Mouse (Mus musculus) ovary, postnatal 14 days (tissue): ENCODE data around the gene Prkn.

Source experiments
- DNase-seq: peaks from one replicate; pipeline ENCODE4 v3.0.0; 2022; ENCODE audit warnings: low spot score

The Prkn gene

DNA sequence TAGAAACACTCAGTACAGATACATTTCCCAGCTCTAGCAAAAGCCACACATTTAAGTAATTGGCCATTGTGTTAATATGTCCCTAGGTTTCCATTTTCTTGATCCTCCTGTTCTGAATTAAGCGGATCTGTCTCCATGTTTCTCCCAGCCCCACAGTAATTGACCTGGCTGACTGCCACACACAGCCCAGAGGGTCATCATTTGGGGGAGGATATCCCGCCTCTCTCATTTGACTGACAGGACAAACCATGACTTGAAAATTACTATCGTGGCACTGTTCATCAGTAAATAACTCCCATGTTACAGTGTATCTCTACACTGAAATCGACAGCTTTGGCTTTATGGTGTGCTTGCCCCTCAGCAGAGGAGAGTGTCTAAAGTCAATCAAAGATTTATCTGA, 146.9 kb downstream of the Prkn start:
- no peak for DNase-seq

- DNase-seq: no peak
Measured at GRCm38 (mm10) chr17:10997291-10997690, 157.1 kb downstream of the Prkn start.

DNA sequence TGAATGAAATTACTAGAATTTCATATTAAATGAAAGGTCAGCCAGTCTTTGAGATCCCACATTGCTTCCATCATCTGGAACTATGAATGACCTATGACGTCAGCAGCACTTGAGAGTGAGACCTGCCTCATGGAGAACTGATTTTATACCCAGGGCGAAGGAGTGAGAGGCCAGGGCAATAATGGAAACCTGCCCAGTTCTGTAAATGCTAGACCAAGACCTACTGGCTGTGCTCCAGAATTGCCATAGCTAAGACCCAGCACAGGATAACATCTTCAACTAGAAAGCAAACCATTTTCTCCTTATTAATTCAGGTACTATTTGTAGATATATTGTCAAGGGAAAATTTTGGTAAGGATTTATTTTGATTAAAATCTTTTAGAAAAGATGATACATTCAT, 183.2 kb downstream of the Prkn start:
- no peak for DNase-seq

DNA sequence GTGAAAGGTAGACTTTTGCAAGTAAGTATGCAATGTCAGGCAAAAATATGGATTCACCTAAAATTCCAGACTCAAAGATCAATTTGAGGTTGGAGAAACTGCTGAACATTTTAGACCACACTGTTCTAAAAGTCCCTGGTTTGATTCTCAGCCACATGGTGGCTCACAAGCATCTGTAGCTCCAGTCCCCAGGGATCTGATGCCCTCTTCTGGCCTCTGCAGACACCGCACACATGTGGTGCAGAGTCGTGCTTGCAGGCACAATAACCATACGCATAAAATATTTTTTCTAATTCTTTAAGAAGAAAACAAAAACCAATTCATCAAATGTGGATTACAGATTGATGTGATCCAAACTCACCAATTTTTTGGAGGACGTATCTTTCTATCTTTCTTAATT, 189.2 kb downstream of the Prkn start:
- DNase-seq: no peak

- DNase-seq: no peak
Measured at GRCm38 (mm10) chr17:11030936-11031335, 190.8 kb downstream of the Prkn start.

GRCm38 (mm10) chr17:11032366-11032765, 192.2 kb downstream of the Prkn start:
- DNase-seq: no peak

- no peak for DNase-seq
Measured at GRCm38 (mm10) chr17:11033594-11033993, 193.4 kb downstream of the Prkn start.

DNA sequence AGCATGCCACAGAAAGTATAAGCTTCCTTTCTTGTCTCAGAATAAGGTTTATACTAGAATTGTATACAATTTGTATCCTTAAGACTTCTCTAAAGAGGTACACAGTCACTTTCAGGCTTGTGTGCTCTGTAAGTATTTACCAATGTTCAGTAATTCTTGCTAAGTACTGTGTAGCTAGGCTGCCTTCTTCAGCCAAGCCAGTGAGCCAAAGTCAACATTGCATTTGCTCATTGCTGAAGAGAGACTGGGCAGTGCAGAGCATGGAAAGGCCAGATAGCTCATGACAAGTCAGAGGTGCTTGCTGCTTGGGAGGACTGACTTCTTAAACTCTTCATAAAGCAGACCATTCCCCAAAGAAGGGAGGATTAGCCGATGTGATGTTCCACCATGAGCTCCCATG, 198.1 kb downstream of the Prkn start:
- DNase-seq: no peak

- DNase-seq: no peak
Measured at GRCm38 (mm10) chr17:11058986-11059385, 218.8 kb downstream of the Prkn start.

- no peak for DNase-seq
Measured at GRCm38 (mm10) chr17:11067076-11067703, 227.0 kb downstream of the Prkn start.

DNA sequence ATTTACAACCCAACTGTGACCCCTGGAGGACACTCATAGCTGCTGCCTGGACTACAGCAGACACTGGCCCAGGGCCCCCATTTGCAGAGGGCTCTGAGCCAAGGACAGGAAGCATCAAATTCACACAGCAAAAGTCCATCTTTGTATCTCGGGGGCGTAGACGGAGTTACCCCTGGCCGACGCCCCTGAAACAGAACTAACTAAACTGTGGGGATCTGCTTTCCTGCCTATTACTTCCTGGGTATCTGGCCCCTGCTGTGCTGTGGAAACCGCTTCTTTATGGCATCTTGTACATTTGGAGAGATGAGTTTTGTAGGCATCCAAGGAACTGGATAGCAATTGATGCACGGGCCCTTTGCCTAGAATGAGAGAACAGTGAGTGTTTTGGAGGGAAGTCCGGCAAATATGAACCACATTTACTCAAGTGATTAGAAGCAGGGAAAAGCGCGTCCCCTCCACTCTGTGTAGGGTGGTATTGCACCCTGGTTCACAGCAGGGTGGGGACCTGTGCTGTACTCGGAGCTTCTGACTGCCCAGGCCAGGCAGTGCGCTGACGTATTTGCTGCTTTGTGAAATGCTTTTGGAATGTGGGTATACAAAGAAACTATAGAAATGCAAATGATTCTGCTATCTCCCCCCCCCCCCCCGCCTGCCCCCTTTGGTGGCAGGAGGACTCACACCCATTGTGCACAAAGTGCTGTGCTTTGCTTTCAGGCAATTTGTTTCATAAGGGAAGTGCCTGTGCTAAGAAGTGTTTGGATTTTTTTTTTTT, 227.7 kb downstream of the Prkn start:
- DNase-seq: peak; percentile 26

GRCm38 (mm10) chr17:11070996-11071395, 230.8 kb downstream of the Prkn start:
- DNase-seq: no peak

- DNase-seq: no peak
Measured at GRCm38 (mm10) chr17:11076319-11076903, 236.2 kb downstream of the Prkn start.

DNA sequence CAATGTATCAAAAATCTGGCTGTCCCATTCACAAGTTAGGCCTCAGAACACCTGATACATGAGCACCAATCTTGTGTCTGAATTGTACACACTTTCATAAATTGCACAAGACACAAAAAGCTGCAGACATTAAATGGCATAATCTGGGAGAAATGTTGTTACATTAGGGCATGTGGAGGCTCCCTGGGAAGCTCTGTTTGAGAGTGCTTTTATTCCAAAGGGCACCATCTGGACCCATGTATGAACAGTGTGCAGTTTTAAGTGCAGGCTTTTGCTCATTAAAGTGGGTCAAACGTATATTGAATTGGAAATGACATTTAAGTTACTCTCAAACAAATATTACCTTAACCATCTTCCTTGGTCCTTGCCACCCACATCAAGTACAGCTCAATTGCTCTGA, 246.3 kb downstream of the Prkn start:
- DNase-seq: no peak

GRCm38 (mm10) chr17:11087088-11087487, 246.9 kb downstream of the Prkn start:
- DNase-seq: no peak

GRCm38 (mm10) chr17:11087823-11088222, 247.6 kb downstream of the Prkn start:
- DNase-seq: no peak

GRCm38 (mm10) chr17:11089361-11089760, 249.2 kb downstream of the Prkn start:
- no peak for DNase-seq

GRCm38 (mm10) chr17:11092900-11093299, 252.7 kb downstream of the Prkn start:
- no peak for DNase-seq

DNA sequence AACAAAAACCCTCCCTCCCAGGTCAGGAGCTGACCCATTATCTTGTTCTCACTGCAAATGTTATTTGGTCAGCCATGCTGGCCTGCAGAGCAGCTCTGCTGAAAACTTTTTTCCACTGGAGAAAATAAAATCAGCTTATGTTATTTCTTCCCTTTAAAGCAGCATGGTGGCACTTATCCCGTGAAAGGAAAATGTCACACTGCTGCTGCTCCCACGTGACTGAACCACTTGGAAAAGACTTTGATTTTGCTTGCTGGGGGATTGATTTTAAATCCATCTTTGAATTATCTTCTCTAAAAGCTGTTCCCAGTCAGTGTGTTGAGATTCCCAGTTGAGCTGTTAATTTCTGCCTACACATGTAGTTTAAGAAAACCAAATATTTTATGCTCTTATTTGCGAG, 253.1 kb downstream of the Prkn start:
- no peak for DNase-seq

GRCm38 (mm10) chr17:11107007-11107406, 266.8 kb downstream of the Prkn start:
- DNase-seq: no peak

GRCm38 (mm10) chr17:11107916-11108315, 267.7 kb downstream of the Prkn start:
- DNase-seq: no peak

DNA sequence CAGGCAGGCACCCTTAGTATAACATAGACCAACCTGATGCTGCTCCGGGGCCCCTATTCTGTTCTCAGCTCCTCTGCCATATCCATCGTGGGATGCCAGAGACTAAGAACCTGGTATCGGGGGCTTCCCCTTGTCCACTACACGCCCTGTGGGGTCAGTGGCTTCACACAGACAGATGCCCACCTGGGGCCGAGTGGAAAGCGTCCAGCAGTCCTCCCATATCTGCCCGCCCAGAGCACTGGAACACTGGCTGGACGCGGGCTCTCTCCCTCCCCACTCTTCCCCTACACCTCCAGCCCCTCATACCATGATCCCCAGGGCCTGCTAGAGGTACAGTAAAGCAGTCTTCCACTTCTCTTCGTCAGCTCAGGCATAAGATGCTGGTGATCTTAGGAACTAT, 277.3 kb downstream of the Prkn start:
- DNase-seq: no peak

- no peak for DNase-seq
Measured at GRCm38 (mm10) chr17:11124048-11124447, 283.9 kb downstream of the Prkn start.
